In the genomic region with DNA sequence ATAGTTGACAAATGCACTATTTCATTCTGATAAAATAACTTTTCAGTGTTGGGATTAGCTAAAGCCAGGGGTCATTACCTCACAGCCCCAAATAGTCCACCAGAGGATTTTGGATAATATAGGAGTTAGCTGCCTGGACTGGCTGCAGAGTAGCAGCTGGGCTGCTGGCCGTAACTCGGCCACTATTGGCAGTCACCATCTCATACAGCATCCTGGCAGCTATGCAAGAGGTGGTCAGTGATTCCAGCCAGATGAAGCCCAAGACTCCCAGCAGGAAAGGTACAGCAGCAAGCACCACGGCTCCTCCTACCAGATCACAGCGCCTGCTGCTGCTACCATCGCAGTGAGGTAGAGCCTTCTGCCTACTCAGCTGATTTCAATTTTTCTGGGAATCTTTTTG, we compare ENCODE assay signal across 21 mouse cellular contexts. TPM values are rescaled to one million over a fixed set of nuclear protein-coding genes. Genes with fewer than 3 reads are reported as not detected.
DNase-seq lines count a peak whose midpoint lies in the region; ATAC-seq lines count a peak whose summit lies in the region.
"Had no signal": no experiment of that assay in that cellular context is flagged by ENCODE, and none has a peak within 500 bp of the region (broad histone marks: within the 10 kb centered on the region; RNA-seq: fewer than 3 reads in every experiment).

No protein-coding gene starts in this region.

- DNase-seq in cerebellum, adult 9-11 months = peak; percentile 51
- DNase-seq in cerebellum, adult 11 months = no peak
- no peak for DNase-seq in hindbrain, embryonic 10.5 days (ENCODE audit: low spot score)
- DNase-seq in brain, adult 2 months (ENCODE audit: low read depth, low spot score) = peak; percentile 63
- DNase-seq in gastrocnemius, postnatal 25 days = peak; percentile 10
- DNase-seq in embryo, embryonic 11 days = no peak
- DNase-seq: adrenal gland, postnatal 25 days; kidney, postnatal 4 days; right cerebral cortex, postnatal 4 days; thymus, postnatal 25 days had no signal

- no peak overlapping the region for H3K4me2 ChIP-seq in hindbrain, embryonic 16.5 days (ENCODE audit: low read length)
- H3K4me2 ChIP-seq: hindbrain, embryonic 14.5 days; kidney, embryonic 15.5 days; lung, embryonic 15.5 days had no signal

- no peaks in the 10 kb centered on the region for H3K9me3 ChIP-seq in hindbrain, embryonic 16.5 days (ENCODE audit: control insufficient read depth, low read length)
- H3K9me3 ChIP-seq in hindbrain, embryonic 10.5 days = no peaks in the 10 kb centered on the region
- H3K9me3 ChIP-seq: kidney, embryonic 15.5 days; lung, embryonic 15.5 days; midbrain, embryonic 10.5 days had no signal

- 74% methylated on average over 5 of the region's 5 CpGs for WGBS in hindbrain, embryonic 16.5 days
- 83% methylated on average over 5 of the region's 5 CpGs for WGBS in hindbrain, embryonic 10.5 days

- no peak overlapping the region for H3K27ac ChIP-seq in hindbrain, embryonic 16.5 days (ENCODE audit: low read depth, low read length)
- no peak overlapping the region for H3K27ac ChIP-seq in hindbrain, embryonic 10.5 days
- H3K27ac ChIP-seq: hindbrain, embryonic 14.5 days; kidney, embryonic 15.5 days; liver, embryonic 14.5 days; lung, embryonic 15.5 days; macrophage; midbrain, embryonic 10.5 days; stomach, postnatal 0 days had no signal

- H3K36me3 ChIP-seq in hindbrain, embryonic 16.5 days (ENCODE audit: control insufficient read depth, insufficient read depth, low read length) = no peaks in the 10 kb centered on the region
- no peaks in the 10 kb centered on the region for H3K36me3 ChIP-seq in hindbrain, embryonic 10.5 days
- H3K36me3 ChIP-seq: kidney, embryonic 15.5 days; lung, embryonic 15.5 days; midbrain, embryonic 10.5 days had no signal

- H3K4me1 ChIP-seq in hindbrain, embryonic 16.5 days (ENCODE audit: control insufficient read depth, insufficient read depth, low read depth, low read length) = no peaks in the 10 kb centered on the region
- no peaks in the 10 kb centered on the region for H3K4me1 ChIP-seq in hindbrain, embryonic 10.5 days (replicated peaks)
- H3K4me1 ChIP-seq: kidney, embryonic 15.5 days; lung, embryonic 15.5 days; midbrain, embryonic 10.5 days had no signal

- no peaks in the 10 kb centered on the region for H3K27me3 ChIP-seq in hindbrain, embryonic 16.5 days (replicated peaks; ENCODE audit: control insufficient read depth, insufficient read depth, low read length)
- no peaks in the 10 kb centered on the region for H3K27me3 ChIP-seq in hindbrain, embryonic 10.5 days (ENCODE audit: insufficient read depth, poor library complexity, severe bottlenecking)
- H3K27me3 ChIP-seq: kidney, embryonic 15.5 days; lung, embryonic 15.5 days had no signal

- ATAC-seq in hindbrain, embryonic 16.5 days = peak; percentile 64
- ATAC-seq: intestine, embryonic 16.5 days had no signal

- H3K9ac ChIP-seq in hindbrain, embryonic 16.5 days (ENCODE audit: low read depth, low read length) = no peak overlapping the region
- H3K9ac ChIP-seq: hindbrain, embryonic 14.5 days; kidney, embryonic 15.5 days; liver, embryonic 14.5 days; lung, embryonic 15.5 days had no signal

- H3K4me3 ChIP-seq in hindbrain, embryonic 16.5 days (ENCODE audit: low read length) = no peak overlapping the region
- H3K4me3 ChIP-seq in hindbrain, embryonic 10.5 days = no peak overlapping the region
- H3K4me3 ChIP-seq: kidney, embryonic 15.5 days; lung, embryonic 15.5 days; midbrain, embryonic 10.5 days had no signal

RNA-seq across cellular contexts. Expression of a gene that starts 38.1 kb away (rescaled TPM):
- polyA plus RNA-seq in hindbrain, embryonic 16.5 days (2015; fragmentation: Nextera tagmentation; extraction: Ambion mirVana) = 15.4 and 19.2 TPM in 2 replicates
- 1.9 and 4.0 TPM in 2 replicates for polyA plus RNA-seq in hindbrain, embryonic 10.5 days (2016; fragmentation: Nextera tagmentation; extraction: Ambion mirVana)
- total RNA-seq in gastrocnemius, postnatal 25 days (2021) = under 1 TPM in 1 of 2 experiments, not detected in 1; 0.16 TPM
- total RNA-seq: MEL; monocyte, adult 5-6 weeks had no signal
- polyA plus RNA-seq: liver, embryonic 14.5 days; macrophage had no signal

Comparison
In these comparisons a context has a peak if more than half of its experiments do, and no peak if none do; other contexts are left out.
1. DNase-seq: peak in cerebellum, adult 9-11 months (single experiment), brain, adult 2 months (single experiment) and gastrocnemius, postnatal 25 days (single experiment); none in cerebellum, adult 11 months (single experiment), hindbrain, embryonic 10.5 days (single experiment) and embryo, embryonic 11 days (single experiment).